Mouse (Mus musculus) megakaryocyte, embryonic 14.5 days (primary cell): Measurements from ENCODE around the gene Sec16a.

Experiments used
- FLI1 ChIP-seq: IDR thresholded peaks from 2 replicates; pipeline ENCODE4 v1.6.1; 2012; ENCODE audit warnings: low read length, inconsistent platforms, mixed read lengths
- GATA1 ChIP-seq: IDR thresholded peaks from 3 replicates; pipeline ENCODE4 v1.6.1; 2012; ENCODE audit warnings: mixed read lengths, low read length, inconsistent platforms, borderline replicate concordance

DNA sequence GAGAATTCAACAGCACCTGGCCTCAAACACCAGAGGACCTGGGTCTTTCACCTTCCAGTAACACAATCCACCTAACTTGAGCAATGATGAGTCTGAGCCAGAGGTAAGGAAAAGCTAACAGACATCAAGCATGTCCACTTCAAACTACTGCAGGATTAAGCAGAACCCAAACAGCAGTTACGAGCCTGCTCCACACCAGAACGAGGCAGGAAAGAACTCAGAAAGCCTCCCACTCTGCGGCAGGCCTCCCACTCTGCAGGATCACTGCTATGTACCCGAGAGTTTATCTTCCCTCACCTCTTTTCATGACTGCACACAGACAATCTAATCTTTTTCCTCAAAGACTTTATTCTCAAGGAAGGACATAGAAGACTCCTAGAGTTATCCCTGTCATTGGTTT lies 7.8 kb downstream of the Sec16a start:
- TF ChIP-seq GATA1 = no peak
- TF ChIP-seq FLI1 = no peak
